Mouse (Mus musculus) B cell, adult 62 days (primary cell): ENCODE measurements around the gene Lsm8. TPM values are rescaled to one million over a fixed set of nuclear protein-coding genes. Genes with fewer than 3 reads are reported as not detected.

ENCODE experiments used
- total RNA-seq: library from RNA; stranded (reverse); gene quantifications from 4 replicates; pipeline ENCODE4 v1.2.4, GENCODE M21; 2023

The Lsm8 gene
- total RNA-seq = 29.0 to 39.9 TPM (median 30.2 TPM) in 4 replicates

DNA sequence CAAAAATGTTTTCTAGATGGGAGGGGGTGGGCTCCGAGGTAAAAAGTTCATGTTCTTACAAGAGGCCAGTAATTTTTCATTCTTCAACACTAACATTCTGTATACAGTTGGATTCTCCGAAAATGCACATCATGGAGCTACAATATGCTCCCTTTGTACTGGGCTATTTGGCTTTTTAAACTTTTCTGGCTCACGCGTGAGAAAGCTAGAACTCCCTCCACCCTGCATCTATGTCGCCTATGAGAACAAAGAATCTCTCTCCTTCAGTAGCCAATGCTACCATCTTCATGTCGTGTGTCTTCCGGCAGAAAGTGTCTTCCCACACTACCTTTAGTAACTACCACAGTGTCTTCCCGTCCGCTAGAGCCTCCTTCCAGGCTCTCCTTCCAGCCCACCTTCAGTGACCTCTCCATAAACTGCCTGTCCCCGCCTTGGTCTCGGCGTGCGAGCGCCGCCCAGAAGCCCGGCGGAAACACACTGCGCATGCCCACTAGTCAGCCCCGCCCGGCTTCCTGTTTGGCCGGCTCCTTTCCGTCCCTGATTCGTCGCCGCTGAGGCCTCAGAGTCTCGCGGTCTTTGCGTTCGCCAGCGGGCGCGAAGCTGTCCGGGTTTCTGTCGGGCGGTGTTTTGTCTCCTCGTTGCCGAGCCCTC lies at the start of gene Lsm8:
TSS of gene Lsm8 (plus strand) at position 529 of the 651 bp plus-strand sequence.

DNA sequence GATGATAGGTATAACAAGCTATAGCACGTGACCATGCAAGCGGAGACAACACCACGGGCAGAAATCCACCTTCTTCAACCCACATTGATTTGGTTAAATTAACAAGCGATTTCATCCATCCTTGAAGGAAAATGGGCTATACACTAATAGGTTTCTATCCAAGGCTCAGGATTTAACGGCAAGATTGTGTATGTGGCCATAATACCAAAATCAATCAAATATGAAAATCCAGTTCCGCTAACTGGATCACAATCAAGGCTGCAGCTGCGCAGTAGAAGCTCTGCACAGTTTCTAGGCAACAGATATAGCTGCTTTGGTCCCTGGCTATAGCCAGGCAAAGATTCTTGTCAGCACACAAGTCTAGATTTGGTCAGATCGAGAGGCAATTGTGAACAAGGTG lies 17.6 kb downstream of the Lsm8 start, which contains the start of gene Ankrd7:
TSS of gene Ankrd7 (plus strand) at position 301 of the 400 bp plus-strand sequence.

Other genes with a start within 250 kb of the Lsm8 start
- not detected in 4 replicates for gene Ankrd7, start 17.7 kb downstream of the Lsm8 start, total RNA-seq